Mouse (Mus musculus) megakaryocyte-erythroid progenitor cell, adult 5-6 weeks (primary cell): Measurements from ENCODE around the gene Syne4. TPM values are rescaled to one million over a fixed set of nuclear protein-coding genes. Genes with fewer than 3 reads are reported as not detected.

Experiments used
- ATAC-seq: replicated peaks from 2 replicates; pipeline ENCODE4 v1.8.0; 2016; ENCODE audit warnings: mild to moderate bottlenecking, inconsistent platforms; ENCODE audit not compliant: severe bottlenecking, poor library complexity, low FRiP score, low TSS enrichment
- total RNA-seq, 2 experiments: library from RNA; stranded (forward) in 1 of 2; stranded (reverse) in 1 of 2; fragments of 200-1000, 215-1000 nt in 1 of 2; fragments of >200 nt in 1 of 2; fragmentation: Nextera tagmentation in 1 of 2; gene quantifications; 2 replicates each; pipeline ENCODE4 v1.2.3; 2014 to 2017

The Syne4 gene
- total RNA-seq, 2 experiments from 2014 or later, result not detected

- ATAC-seq, result no peak
Observed at GRCm38 (mm10) chr7:30362652-30363343, 48.2 kb downstream of the Syne4 start, which contains the start of gene Lrfn3. Gene Lrfn3 (minus strand): TSS chr7:30362772.

GRCm38 (mm10) chr7:30363344-30363738 is 48.7 kb downstream of the Syne4 start:
- no peak for ATAC-seq

GRCm38 (mm10) chr7:30367466-30367865 is 52.9 kb downstream of the Syne4 start:
- no peak for ATAC-seq

Other genes with a start within 250 kb of the Syne4 start
Only the 30 nearest of the 32 such genes appear.
- 4.6 and 6.8 TPM in 2 replicates for gene Zfp82, start 241.9 kb upstream of the Syne4 start, total RNA-seq (2014; fragmentation: Nextera tagmentation)
- 4.5 and 7.5 TPM in 2 replicates for gene Zfp82, start 241.9 kb upstream of the Syne4 start, total RNA-seq (2017)
- gene Gm26920, start 224.4 kb upstream of the Syne4 start, total RNA-seq (2014; fragmentation: Nextera tagmentation), result 0.79 TPM in 1 of 2 replicates, not detected in the other
- gene Gm26920, start 224.4 kb upstream of the Syne4 start, total RNA-seq (2017), result not detected in 2 replicates
- 7.1 and 16.8 TPM in 2 replicates for gene Zfp566, start 224.3 kb upstream of the Syne4 start, total RNA-seq (2014; fragmentation: Nextera tagmentation)
- 5.0 TPM in 2 replicates for gene Zfp566, start 224.3 kb upstream of the Syne4 start, total RNA-seq (2017)
- gene Zfp260, start 220.0 kb upstream of the Syne4 start, total RNA-seq (2014; fragmentation: Nextera tagmentation), result 10.5 and 20.6 TPM in 2 replicates
- 14.0 and 20.1 TPM in 2 replicates for gene Zfp260, start 220.0 kb upstream of the Syne4 start, total RNA-seq (2017)
- 2.5 and 2.8 TPM in 2 replicates for gene Zfp382, start 192.9 kb upstream of the Syne4 start, total RNA-seq (2014; fragmentation: Nextera tagmentation)
- gene Zfp382, start 192.9 kb upstream of the Syne4 start, total RNA-seq (2017), result 1.6 and 2.4 TPM in 2 replicates
- 35.9 and 48.9 TPM in 2 replicates for gene Zfp146, start 145.1 kb upstream of the Syne4 start, total RNA-seq (2014; fragmentation: Nextera tagmentation)
- 103 and 108 TPM in 2 replicates for gene Zfp146, start 145.1 kb upstream of the Syne4 start, total RNA-seq (2017)
- 6.0 TPM in 1 of 2 replicates, not detected in the other for gene Cox7a1, start 130.7 kb upstream of the Syne4 start, total RNA-seq (2014; fragmentation: Nextera tagmentation)
- gene Cox7a1, start 130.7 kb upstream of the Syne4 start, total RNA-seq (2017), result not detected in 2 replicates
- 148 and 186 TPM in 2 replicates for gene Capns1, start 116.0 kb upstream of the Syne4 start, total RNA-seq (2014; fragmentation: Nextera tagmentation)
- 123 and 126 TPM in 2 replicates for gene Capns1, start 116.0 kb upstream of the Syne4 start, total RNA-seq (2017)
- gene Polr2i, start 82.9 kb upstream of the Syne4 start, total RNA-seq (2014; fragmentation: Nextera tagmentation), result 91.3 and 106 TPM in 2 replicates
- 42.0 and 46.5 TPM in 2 replicates for gene Polr2i, start 82.9 kb upstream of the Syne4 start, total RNA-seq (2017)
- gene Tbcb, start 82.5 kb upstream of the Syne4 start, total RNA-seq (2014; fragmentation: Nextera tagmentation), result 86.4 and 117 TPM in 2 replicates
- 26.2 and 49.4 TPM in 2 replicates for gene Tbcb, start 82.5 kb upstream of the Syne4 start, total RNA-seq (2017)
- gene Ovol3, start 79.1 kb upstream of the Syne4 start, total RNA-seq (2014; fragmentation: Nextera tagmentation), result not detected in 2 replicates
- not detected in 2 replicates for gene Ovol3, start 79.1 kb upstream of the Syne4 start, total RNA-seq (2017)
- not detected in 2 replicates for gene Thap8, start 34.7 kb upstream of the Syne4 start, total RNA-seq (2014; fragmentation: Nextera tagmentation)
- gene Thap8, start 34.7 kb upstream of the Syne4 start, total RNA-seq (2017), result 1.6 TPM in 1 of 2 replicates, not detected in the other
- 31.0 and 31.8 TPM in 2 replicates for gene Wdr62, start 34.4 kb upstream of the Syne4 start, total RNA-seq (2014; fragmentation: Nextera tagmentation)
- 5.1 and 5.5 TPM in 2 replicates for gene Wdr62, start 34.4 kb upstream of the Syne4 start, total RNA-seq (2017)
- not detected in 2 replicates for gene Clip3, start 23.1 kb upstream of the Syne4 start, total RNA-seq (2014; fragmentation: Nextera tagmentation)
- not detected in 2 replicates for gene Clip3, start 23.1 kb upstream of the Syne4 start, total RNA-seq (2017)
- 12.7 and 35.5 TPM in 2 replicates for gene Alkbh6, start 6.1 kb upstream of the Syne4 start, total RNA-seq (2014; fragmentation: Nextera tagmentation)
- 26.5 and 28.8 TPM in 2 replicates for gene Alkbh6, start 6.1 kb upstream of the Syne4 start, total RNA-seq (2017)
- not detected in 2 replicates for gene E130208F15Rik, start 6.9 kb downstream of the Syne4 start, total RNA-seq (2014; fragmentation: Nextera tagmentation)
- gene E130208F15Rik, start 6.9 kb downstream of the Syne4 start, total RNA-seq (2017), result 3.4 TPM in 1 of 2 replicates, not detected in the other
- gene Sdhaf1, start 9.1 kb downstream of the Syne4 start, total RNA-seq (2014; fragmentation: Nextera tagmentation), result 7.3 and 9.2 TPM in 2 replicates
- gene Sdhaf1, start 9.1 kb downstream of the Syne4 start, total RNA-seq (2017), result 7.9 and 8.9 TPM in 2 replicates
- not detected in 2 replicates for gene Lrfn3, start 48.0 kb downstream of the Syne4 start, total RNA-seq (2014; fragmentation: Nextera tagmentation)
- not detected in 2 replicates for gene Lrfn3, start 48.0 kb downstream of the Syne4 start, total RNA-seq (2017)
- 19.3 TPM in 1 of 2 replicates, not detected in the other for gene Tyrobp, start 99.0 kb downstream of the Syne4 start, total RNA-seq (2014; fragmentation: Nextera tagmentation)
- 5.1 and 26.6 TPM in 2 replicates for gene Tyrobp, start 99.0 kb downstream of the Syne4 start, total RNA-seq (2017)
- gene Hcst, start 105.0 kb downstream of the Syne4 start, total RNA-seq (2014; fragmentation: Nextera tagmentation), result 4.3 and 4.4 TPM in 2 replicates
- gene Hcst, start 105.0 kb downstream of the Syne4 start, total RNA-seq (2017), result 3.3 TPM in 1 of 2 replicates, not detected in the other
- 0.89 and 9.0 TPM in 2 replicates for gene Nfkbid, start 106.9 kb downstream of the Syne4 start, total RNA-seq (2014; fragmentation: Nextera tagmentation)
- gene Nfkbid, start 106.9 kb downstream of the Syne4 start, total RNA-seq (2017), result 0.80 and 3.1 TPM in 2 replicates
- not detected in 2 replicates for gene Aplp1, start 130.7 kb downstream of the Syne4 start, total RNA-seq (2014; fragmentation: Nextera tagmentation)
- not detected in 2 replicates for gene Aplp1, start 130.7 kb downstream of the Syne4 start, total RNA-seq (2017)
- gene Kirrel2, start 142.9 kb downstream of the Syne4 start, total RNA-seq (2014; fragmentation: Nextera tagmentation), result not detected in 2 replicates
- not detected in 2 replicates for gene Kirrel2, start 142.9 kb downstream of the Syne4 start, total RNA-seq (2017)
- gene Nphs1, start 143.5 kb downstream of the Syne4 start, total RNA-seq (2014; fragmentation: Nextera tagmentation), result 1.7 TPM in 1 of 2 replicates, not detected in the other
- 1.9 TPM in 1 of 2 replicates, not detected in the other for gene Nphs1, start 143.5 kb downstream of the Syne4 start, total RNA-seq (2017)
- not detected in 2 replicates for gene Prodh2, start 178.8 kb downstream of the Syne4 start, total RNA-seq (2014; fragmentation: Nextera tagmentation)
- not detected in 2 replicates for gene Prodh2, start 178.8 kb downstream of the Syne4 start, total RNA-seq (2017)
- 32.6 and 47.6 TPM in 2 replicates for gene Arhgap33, start 220.3 kb downstream of the Syne4 start, total RNA-seq (2014; fragmentation: Nextera tagmentation)
- 4.6 and 15.1 TPM in 2 replicates for gene Arhgap33, start 220.3 kb downstream of the Syne4 start, total RNA-seq (2017)
- 20.8 and 25.3 TPM in 2 replicates for gene Hspb6, start 237.4 kb downstream of the Syne4 start, total RNA-seq (2014; fragmentation: Nextera tagmentation)
- 1.2 and 8.1 TPM in 2 replicates for gene Hspb6, start 237.4 kb downstream of the Syne4 start, total RNA-seq (2017)
- 16.2 and 17.9 TPM in 2 replicates for gene Proser3, start 237.5 kb downstream of the Syne4 start, total RNA-seq (2014; fragmentation: Nextera tagmentation)
- 3.5 and 5.3 TPM in 2 replicates for gene Proser3, start 237.5 kb downstream of the Syne4 start, total RNA-seq (2017)
- gene Lin37, start 245.0 kb downstream of the Syne4 start, total RNA-seq (2014; fragmentation: Nextera tagmentation), result 45.8 and 61.6 TPM in 2 replicates
- gene Lin37, start 245.0 kb downstream of the Syne4 start, total RNA-seq (2017), result 13.8 and 28.6 TPM in 2 replicates
- gene U2af1l4, start 248.5 kb downstream of the Syne4 start, total RNA-seq (2014; fragmentation: Nextera tagmentation), result 29.4 and 34.6 TPM in 2 replicates
- gene U2af1l4, start 248.5 kb downstream of the Syne4 start, total RNA-seq (2017), result 79.6 and 83.0 TPM in 2 replicates